8 mouse cellular contexts compared by ENCODE assay signal in the genomic region with DNA sequence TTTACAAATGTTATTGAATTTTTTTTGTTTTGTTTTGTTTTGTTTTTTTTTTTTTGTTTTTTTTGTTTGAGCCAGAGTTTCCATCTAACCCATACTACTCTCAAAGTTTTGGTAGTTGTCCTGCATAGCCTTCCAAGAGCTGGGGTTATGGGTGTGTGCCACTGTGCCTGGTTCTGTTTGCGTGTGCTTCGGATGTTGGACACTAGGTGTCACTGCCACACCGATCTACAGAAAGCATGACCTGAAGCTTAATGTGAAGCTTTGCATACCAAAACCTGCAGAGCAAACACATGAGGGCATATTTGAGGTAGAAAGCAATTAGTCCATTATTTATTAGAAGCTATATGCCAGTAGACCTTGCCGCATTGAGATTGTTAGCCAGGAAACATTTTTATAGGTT. TPM values are rescaled to one million over a fixed set of nuclear protein-coding genes. Genes with fewer than 3 reads are reported as not detected.
DNase-seq lines count a peak whose midpoint lies in the region; ATAC-seq lines count a peak whose summit lies in the region.

No protein-coding gene starts in this region.

- H3K4me1 ChIP-seq in intestine, embryonic 14.5 days (replicated peaks; ENCODE audit: control insufficient read depth, insufficient read depth, low read length): no peaks in the 10 kb centered on the region
- H3K4me1 ChIP-seq in intestine, embryonic 15.5 days (replicated peaks): no peaks in the 10 kb centered on the region
- no peaks in the 10 kb centered on the region for H3K4me1 ChIP-seq in forebrain, embryonic 11.5 days (replicated peaks; ENCODE audit: control insufficient read depth, insufficient read depth, low read length)

- ATAC-seq in intestine, embryonic 14.5 days (replicated peaks; ENCODE audit: low FRiP score, low TSS enrichment, low read depth): peak; percentile 80; the same call in 1 of the 2 replicates
- ATAC-seq in intestine, embryonic 15.5 days: no peak
- no peak for ATAC-seq in forebrain, embryonic 11.5 days (replicated peaks; ENCODE audit: low FRiP score)
- peak; percentile 91 for ATAC-seq in megakaryocyte progenitor cell, adult 5-6 weeks (replicated peaks; ENCODE audit: poor library complexity)

- H3K4me2 ChIP-seq in intestine, embryonic 14.5 days (ENCODE audit: low read length): no peak overlapping the region
- H3K4me2 ChIP-seq in intestine, embryonic 15.5 days (replicated peaks): no peak overlapping the region
- no peak overlapping the region for H3K4me2 ChIP-seq in forebrain, embryonic 11.5 days (ENCODE audit: low read depth, low read length, severe bottlenecking)

- DNase-seq in intestine, embryonic 14.5 days (ENCODE audit: low spot score): peak; percentile 80
- peak; percentile 37 for DNase-seq in c-Kit-negative CD71-positive TER-119-positive erythroid progenitor cells, embryonic 14.5 days (ENCODE audit: low read depth, low spot score)
- DNase-seq in forebrain, embryonic 11.5 days (ENCODE audit: low spot score): peak; percentile 80
- peak; percentile 20 for DNase-seq in heart, postnatal 25 days (ENCODE audit: low spot score)
- peak; percentile 56 for DNase-seq in left cerebral cortex, adult 11 months (ENCODE audit: low spot score)
- peak; percentile 35 to 50 for DNase-seq in spleen, postnatal 14 days (ENCODE audit: low spot score in 2 of 2)

- H3K4me3 ChIP-seq in intestine, embryonic 14.5 days (ENCODE audit: low read depth, low read length): no peak overlapping the region
- H3K4me3 ChIP-seq in intestine, embryonic 15.5 days (replicated peaks): no peak overlapping the region
- no peak overlapping the region for H3K4me3 ChIP-seq in forebrain, embryonic 11.5 days (ENCODE audit: low read depth, low read length)

- no peaks in the 10 kb centered on the region for H3K36me3 ChIP-seq in intestine, embryonic 14.5 days (ENCODE audit: control insufficient read depth, insufficient read depth, low read length)
- no peaks in the 10 kb centered on the region for H3K36me3 ChIP-seq in intestine, embryonic 15.5 days
- H3K36me3 ChIP-seq in forebrain, embryonic 11.5 days (ENCODE audit: control insufficient read depth, insufficient read depth, low read length): no peaks in the 10 kb centered on the region

- H3K27me3 ChIP-seq in intestine, embryonic 14.5 days (replicated peaks; ENCODE audit: control insufficient read depth, insufficient read depth, low read length): no peaks in the 10 kb centered on the region
- no peaks in the 10 kb centered on the region for H3K27me3 ChIP-seq in intestine, embryonic 15.5 days (replicated peaks)
- no peaks in the 10 kb centered on the region for H3K27me3 ChIP-seq in forebrain, embryonic 11.5 days (ENCODE audit: control insufficient read depth, insufficient read depth, low read length)

- H3K9me3 ChIP-seq in intestine, embryonic 14.5 days (ENCODE audit: control insufficient read depth, low read length): no peaks in the 10 kb centered on the region
- no peaks in the 10 kb centered on the region for H3K9me3 ChIP-seq in intestine, embryonic 15.5 days
- H3K9me3 ChIP-seq in forebrain, embryonic 11.5 days (ENCODE audit: control insufficient read depth, low read length): no peaks in the 10 kb centered on the region

- no peak overlapping the region for H3K27ac ChIP-seq in intestine, embryonic 14.5 days (ENCODE audit: low read depth)
- H3K27ac ChIP-seq in intestine, embryonic 15.5 days: no peak overlapping the region
- H3K27ac ChIP-seq in forebrain, embryonic 11.5 days (ENCODE audit: low read depth, low read length): no peak overlapping the region

- intact Hi-C loops in heart, postnatal 25 days (cut with DNase I): loop anchor here (5.0 kb wide), 4 partner anchors 85 to 790 kb away; no protein-coding TSS in a partner anchor

- 8% methylated on average over 4 of the region's 4 CpGs for WGBS in intestine, embryonic 14.5 days
- 10% methylated on average over 4 of the region's 4 CpGs for WGBS in intestine, embryonic 15.5 days
- 24% methylated on average over 4 of the region's 4 CpGs for WGBS in forebrain, embryonic 11.5 days

- H3K9ac ChIP-seq in intestine, embryonic 14.5 days (ENCODE audit: low read length): no peak overlapping the region
- no peak overlapping the region for H3K9ac ChIP-seq in intestine, embryonic 15.5 days
- H3K9ac ChIP-seq in forebrain, embryonic 11.5 days (ENCODE audit: low read length): no peak overlapping the region

RNA-seq across cellular contexts. Expression of gene Bcas3, which starts 29.1 kb away (rescaled TPM):
- polyA plus RNA-seq in intestine, embryonic 14.5 days (2014; fragmentation: Nextera tagmentation; extraction: Ambion mirVana): 17.9 and 20.3 TPM in 2 replicates
- polyA plus RNA-seq in intestine, embryonic 15.5 days (2015; fragmentation: Nextera tagmentation; extraction: Ambion mirVana): 13.4 and 14.7 TPM in 2 replicates
- 17.3 and 17.9 TPM in 2 replicates for polyA plus RNA-seq in forebrain, embryonic 11.5 days (2014; fragmentation: Nextera tagmentation; extraction: Ambion mirVana)
- total RNA-seq in heart, postnatal 25 days (2021): 10 to 100 TPM; 31.1 to 43.7 TPM
- total RNA-seq in megakaryocyte progenitor cell, adult 5-6 weeks (2015): 14.6 and 22.1 TPM in 2 replicates
- total RNA-seq in megakaryocyte progenitor cell, adult 5-6 weeks (2017): 14.3 and 19.8 TPM in 2 replicates

Comparison
In these comparisons a context has a peak if more than half of its experiments do, and no peak if none do; other contexts are left out.
1. ATAC-seq: peak in intestine, embryonic 14.5 days (single experiment) and megakaryocyte progenitor cell, adult 5-6 weeks (single experiment); none in intestine, embryonic 15.5 days (single experiment) and forebrain, embryonic 11.5 days (single experiment).
2. DNase-seq: peak in every context shown above with its lines; median percentile 80 in intestine, embryonic 14.5 days; 80 in forebrain, embryonic 11.5 days; 56 in left cerebral cortex, adult 11 months; 42 in spleen, postnatal 14 days; 37 in c-Kit-negative CD71-positive TER-119-positive erythroid progenitor cells, embryonic 14.5 days; 20 in heart, postnatal 25 days.